Mouse (Mus musculus): ENCODE data around the gene Smg9. TPM values are rescaled to one million over a fixed set of nuclear protein-coding genes. Genes with fewer than 3 reads are reported as not detected.
"Not testable (repeated sequence)": the region's sequence is repeated elsewhere in the genome, so short reads cannot be mapped to it uniquely, and the experiment has no call there.

Gene Smg9
- total RNA-seq, 2 experiments from 2014 or later = 18.1 to 21.1 TPM

DNA sequence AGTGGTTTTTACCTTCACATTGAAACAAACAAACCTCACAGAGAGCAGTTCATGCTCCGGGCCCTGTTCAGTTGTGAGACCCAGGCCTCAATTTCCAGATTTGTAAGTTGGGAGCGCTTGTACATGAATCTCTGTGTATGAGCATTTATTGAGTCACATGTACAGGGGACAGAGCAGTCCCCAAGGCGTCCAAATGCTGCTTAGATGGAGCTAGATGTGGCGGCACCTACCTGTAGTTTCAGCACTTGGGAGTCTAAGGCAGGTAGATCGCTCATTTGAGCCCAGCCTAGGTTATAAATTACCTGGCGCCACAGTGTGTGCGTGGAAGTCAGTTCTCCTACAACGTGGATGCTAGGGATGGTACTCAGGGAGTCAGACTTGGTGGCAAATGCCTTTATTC, 23.0 kb upstream of the Smg9 start:
- no peak for DNase-seq (ENCODE audit: low spot score in 2 of 2)

GRCm38 (mm10) chr7:24377091-24377865, 22.1 kb upstream of the Smg9 start:
- peak in 1 of 2 experiments; percentile 46 for DNase-seq (ENCODE audit: low spot score in 2 of 2)

DNA sequence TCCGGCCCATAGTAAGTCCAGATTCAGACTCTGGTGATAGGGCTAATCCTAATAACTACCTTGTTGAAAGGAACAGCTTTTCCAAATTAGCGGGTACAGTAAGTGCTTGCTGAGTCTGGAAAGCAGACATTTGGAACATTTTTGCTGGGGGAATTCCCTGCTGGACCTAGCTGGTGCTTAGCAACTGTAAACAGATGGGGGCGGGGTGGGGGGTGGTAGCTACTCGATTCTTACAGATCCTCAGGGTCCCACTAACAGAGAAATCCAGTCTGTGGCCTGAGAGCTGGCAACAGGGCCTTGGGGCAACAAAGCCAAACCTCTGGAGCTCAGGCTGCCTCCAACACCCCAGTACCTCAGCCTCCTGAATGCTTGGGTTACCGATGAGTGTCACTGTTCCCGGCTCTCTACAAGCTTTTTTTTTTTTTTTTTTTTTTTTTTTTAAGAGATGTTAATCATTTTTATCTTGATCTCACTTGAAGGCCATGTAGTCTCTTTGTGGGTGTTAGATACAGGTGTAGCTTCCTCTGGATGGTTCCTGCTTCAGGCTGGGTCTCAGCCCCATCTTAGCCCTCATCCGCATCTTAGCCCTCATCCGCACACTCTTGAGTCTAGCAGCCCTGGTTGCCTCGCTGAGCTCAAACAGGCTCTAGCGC, 21.2 kb upstream of the Smg9 start:
- no peak for DNase-seq (ENCODE audit: low spot score in 2 of 2)

DNA sequence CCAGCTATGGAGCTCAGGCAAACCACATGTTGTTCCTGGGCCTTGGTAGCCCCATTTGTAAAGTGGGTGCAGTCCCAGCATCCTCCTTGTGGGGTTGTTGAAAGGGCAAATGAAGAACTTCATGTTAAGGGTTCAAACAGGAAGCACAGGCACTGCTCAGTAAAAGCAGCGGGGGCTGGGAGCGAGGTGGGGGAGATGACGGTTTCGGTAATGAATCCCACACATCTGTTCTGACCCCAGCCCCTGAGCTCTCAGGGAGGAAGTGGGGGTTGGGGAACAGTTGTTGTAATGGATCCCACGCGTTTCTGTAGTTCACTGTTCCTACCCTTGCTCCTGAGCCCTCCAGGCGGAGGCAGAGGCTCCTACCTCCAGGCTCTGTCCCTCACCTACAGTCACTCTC, 19.5 kb upstream of the Smg9 start:
- DNase-seq (ENCODE audit: low spot score in 2 of 2) = no peak

GRCm38 (mm10) chr7:24380370-24380769, 19.0 kb upstream of the Smg9 start:
- no peak for DNase-seq (ENCODE audit: low spot score in 2 of 2)

- no peak for DNase-seq (ENCODE audit: low spot score in 2 of 2)
Observed at GRCm38 (mm10) chr7:24382730-24383372, 16.6 kb upstream of the Smg9 start.

GRCm38 (mm10) chr7:24384070-24384469, 15.3 kb upstream of the Smg9 start:
- no peak for DNase-seq (ENCODE audit: low spot score in 2 of 2)

GRCm38 (mm10) chr7:24384827-24385226, 14.6 kb upstream of the Smg9 start:
- peak; percentile 40 to 62 for DNase-seq (ENCODE audit: low spot score in 2 of 2)

- DNase-seq (ENCODE audit: low spot score in 2 of 2) = peak in 1 of 2 experiments; percentile 43
Observed at GRCm38 (mm10) chr7:24387059-24387556, 12.3 kb upstream of the Smg9 start.

DNA sequence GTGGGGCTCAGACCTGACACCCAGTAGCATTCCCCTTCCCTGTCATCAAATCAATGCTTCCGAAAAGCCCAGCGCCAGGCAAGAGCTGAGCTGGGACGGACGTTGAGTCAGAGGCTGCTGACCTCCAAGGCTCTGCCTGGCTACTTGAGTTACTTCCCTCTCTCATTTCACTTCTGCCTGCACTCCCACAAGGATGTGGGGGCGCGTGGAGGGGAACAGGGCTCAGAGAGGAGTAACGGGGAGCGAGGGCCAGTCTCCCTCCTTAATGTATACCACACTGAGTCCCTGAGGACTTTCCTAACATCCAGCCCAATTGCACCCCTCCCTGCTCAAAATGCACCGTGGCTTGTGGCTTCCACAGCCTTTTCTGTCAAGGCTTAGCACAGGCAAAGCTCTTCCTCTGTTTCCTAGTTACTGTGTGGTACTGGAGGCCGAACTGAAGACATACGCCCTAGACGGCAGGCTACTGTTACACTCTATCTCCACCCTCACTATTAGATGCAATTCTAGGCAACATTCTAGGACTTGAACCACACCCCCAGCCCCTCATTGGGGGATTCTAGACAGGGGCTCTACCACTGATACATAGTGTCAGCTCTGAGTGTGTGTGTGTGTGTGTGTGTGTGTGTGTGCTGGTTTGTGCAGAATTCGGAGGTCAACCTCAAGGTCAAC, 9.8 kb upstream of the Smg9 start:
- no peak for DNase-seq (ENCODE audit: low spot score in 2 of 2)

- no peak for DNase-seq (ENCODE audit: low spot score in 2 of 2)
Observed at GRCm38 (mm10) chr7:24390512-24390911, 8.9 kb upstream of the Smg9 start.

DNA sequence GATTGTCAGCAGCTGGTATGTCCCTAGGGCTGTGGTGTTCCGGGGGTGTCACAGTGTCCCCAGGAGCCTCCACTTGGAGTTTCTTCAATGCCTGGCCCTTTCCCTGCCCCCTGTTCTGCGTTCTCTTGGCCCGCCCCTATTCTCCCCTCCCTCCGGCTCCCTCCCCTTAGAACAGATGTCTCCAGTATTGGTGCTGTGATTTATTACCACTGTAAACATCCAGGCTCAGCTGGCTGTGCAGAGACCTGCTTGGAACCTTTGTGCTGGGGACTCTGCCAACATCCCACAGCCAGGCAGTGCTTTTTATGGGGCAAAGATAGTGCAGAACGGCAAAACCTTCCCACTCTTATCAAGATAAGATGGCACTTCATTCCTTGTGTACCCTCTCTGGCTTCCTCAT, 8.3 kb upstream of the Smg9 start:
- no peak for DNase-seq (ENCODE audit: low spot score in 2 of 2)

- DNase-seq (ENCODE audit: low spot score in 2 of 2) = no peak
Observed at GRCm38 (mm10) chr7:24391687-24392086, 7.7 kb upstream of the Smg9 start.

DNA sequence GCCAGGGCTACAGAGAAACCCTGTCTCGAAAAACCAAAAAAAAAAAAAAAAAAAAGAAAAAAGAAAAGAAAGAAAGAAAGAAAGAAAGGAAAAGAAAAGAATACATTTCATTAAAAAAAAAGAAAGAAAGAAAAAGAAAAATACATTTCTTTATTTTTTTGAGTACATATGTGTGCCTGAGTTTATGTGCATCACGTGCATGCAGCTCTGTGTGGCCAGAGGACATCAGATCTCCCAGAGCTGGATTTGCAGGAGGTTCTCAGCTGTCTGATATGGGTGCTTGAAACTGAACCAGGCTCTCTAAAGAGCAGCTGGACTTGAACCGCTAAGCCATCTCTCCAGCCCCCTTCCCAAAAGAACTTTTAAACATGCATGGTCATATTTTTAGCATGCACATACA, 5.4 kb upstream of the Smg9 start:
- no peak for DNase-seq (ENCODE audit: low spot score in 2 of 2)

DNA sequence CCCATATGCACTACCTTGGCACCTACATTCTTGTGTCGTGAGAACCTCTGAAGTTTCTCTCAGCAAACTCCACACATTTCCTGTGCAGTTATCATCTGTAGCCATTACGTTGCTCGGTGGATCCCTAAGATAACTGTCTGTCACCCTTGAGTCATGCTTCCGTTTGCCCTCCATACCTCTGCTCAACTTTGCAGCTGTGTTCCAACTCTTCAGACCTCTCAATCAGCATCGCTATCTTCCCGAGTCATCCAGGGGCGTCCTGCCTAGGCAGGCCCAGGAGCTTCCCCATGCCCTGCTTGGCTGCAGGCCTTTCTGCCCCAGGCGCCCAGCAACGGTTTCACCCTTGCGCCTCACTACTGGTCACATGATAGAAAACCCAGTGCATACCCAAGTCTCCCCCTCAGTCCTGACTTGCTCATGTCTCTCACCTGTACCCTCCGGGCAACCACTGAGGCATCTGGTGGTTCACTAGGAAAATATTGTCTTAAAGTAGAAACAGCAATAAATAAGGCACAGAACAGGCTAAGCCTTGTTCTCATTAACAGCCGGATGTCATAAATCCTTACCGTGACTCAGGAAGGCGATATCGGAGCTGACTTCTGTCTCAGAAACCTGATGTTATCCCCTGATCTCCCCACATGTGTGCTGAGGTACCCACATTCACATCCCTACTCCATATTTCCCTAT, 4.8 kb upstream of the Smg9 start:
- no peak for DNase-seq (ENCODE audit: low spot score in 2 of 2)

DNA sequence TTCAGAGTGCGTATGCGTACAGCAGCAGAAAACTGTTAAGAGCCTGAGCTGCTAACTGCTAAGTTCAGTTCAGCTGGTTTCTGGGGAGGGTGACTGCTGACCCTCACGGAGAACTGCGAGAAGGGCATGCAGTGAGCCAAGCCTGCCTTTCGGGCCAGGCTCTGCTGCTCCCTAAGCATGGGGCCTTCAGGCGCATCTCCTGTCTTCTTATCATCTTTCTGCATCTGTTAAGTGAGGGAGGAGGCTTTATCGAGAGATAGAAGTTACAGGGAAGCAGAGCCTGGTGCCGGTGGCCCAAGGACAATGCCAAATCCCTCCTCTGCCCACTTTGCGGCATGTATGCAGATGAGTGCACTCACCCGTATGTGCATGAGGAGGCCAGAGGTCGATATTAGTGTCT, 2.6 kb upstream of the Smg9 start:
- no peak for DNase-seq (ENCODE audit: low spot score in 2 of 2)

DNA sequence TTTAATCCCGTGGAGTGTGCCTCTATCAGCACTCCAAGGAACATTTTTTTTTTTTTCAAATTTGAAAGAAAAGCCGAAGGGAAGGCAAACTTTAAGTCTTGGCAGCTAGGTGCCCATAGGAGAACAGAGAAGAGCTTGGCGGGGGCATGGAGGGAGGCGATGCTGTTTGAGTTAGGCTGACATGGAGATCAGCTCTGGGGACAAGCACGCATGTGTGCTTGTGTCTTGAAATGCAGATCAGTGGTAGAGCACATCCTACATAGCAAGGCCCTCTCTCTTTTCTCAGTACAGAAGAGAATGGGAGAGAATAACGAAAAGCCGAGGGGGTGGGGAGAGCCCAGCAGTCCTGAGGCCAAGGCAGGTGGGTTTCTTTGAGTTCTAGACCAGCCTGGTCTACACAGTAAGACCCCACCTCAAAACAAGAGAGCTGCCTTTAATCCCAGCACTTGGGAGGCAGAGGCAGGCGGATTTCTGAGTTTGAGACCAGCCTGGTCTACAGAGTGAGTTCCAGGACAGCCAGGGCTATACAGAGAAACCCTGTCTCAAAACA, 980 bp upstream of the Smg9 start:
- DNase-seq (ENCODE audit: low spot score in 2 of 2) = no peak

DNA sequence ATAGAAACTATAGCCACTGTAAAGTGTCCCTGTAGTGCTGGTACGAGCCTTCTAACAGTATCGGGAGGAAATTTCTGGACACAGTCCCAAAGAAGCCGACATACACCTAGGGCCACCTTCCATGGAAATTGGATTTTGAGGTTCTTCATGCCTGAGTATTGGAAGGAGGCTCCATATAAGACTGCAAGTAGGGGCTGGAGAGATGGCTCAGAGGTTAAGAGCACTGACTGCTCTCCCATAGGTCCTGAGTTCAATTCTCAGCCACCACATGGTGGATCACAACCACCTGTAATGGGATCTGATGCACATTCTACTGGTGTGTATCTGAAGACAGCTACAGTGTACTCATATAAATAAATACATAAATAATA, 648 bp downstream of the Smg9 start:
- no peak for DNase-seq (ENCODE audit: low spot score in 2 of 2)

GRCm38 (mm10) chr7:24400489-24400888, 1.1 kb downstream of the Smg9 start:
- not testable (repeated sequence) for DNase-seq (ENCODE audit: low spot score in 2 of 2)

GRCm38 (mm10) chr7:24402851-24403250, 3.4 kb downstream of the Smg9 start:
- no peak for DNase-seq (ENCODE audit: low spot score in 2 of 2)

DNA sequence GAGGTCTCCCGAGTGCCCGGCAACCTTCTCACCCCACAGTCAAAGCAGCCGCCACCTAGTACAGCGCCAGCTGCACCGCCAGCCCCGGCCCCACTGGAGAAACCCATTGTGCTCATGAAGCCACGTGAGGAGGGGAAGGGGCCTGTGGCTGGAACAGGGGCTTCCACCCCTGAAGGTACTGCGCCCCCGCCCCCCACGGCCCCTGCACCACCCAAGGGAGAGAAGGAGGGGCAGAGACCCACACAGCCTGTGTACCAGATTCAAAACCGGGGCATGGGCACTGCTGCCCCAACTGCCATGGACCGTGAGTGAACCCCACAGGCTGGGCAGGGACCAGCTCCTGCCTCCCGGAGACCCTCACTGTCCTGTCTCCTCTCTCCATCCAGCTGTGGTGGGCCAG, 6.2 kb downstream of the Smg9 start:
- DNase-seq (ENCODE audit: low spot score in 2 of 2) = no peak

Data from gastrocnemius, postnatal 4 days (tissue).